Mouse (Mus musculus): ENCODE results near the gene Adamtsl1.

- TF ChIP-seq CTCF (IDR thresholded peaks at IDR 0.05; ENCODE audit: control insufficient read depth, insufficient read depth, low read length) (no peak), POLR2A (IDR thresholded peaks at IDR 0.05; ENCODE audit: borderline replicate concordance, control insufficient read depth, low read depth, low read length) (no peak)
Observed at GRCm38 (mm10) chr4:85709636-85710035, 195.7 kb downstream of the Adamtsl1 start.

Data from bone marrow, adult 2 months (tissue).